Mouse (Mus musculus) stomach, postnatal 0 days (tissue): ENCODE results near the gene Phldb2. TPM values are rescaled to one million over a fixed set of nuclear protein-coding genes. Genes with fewer than 3 reads are reported as not detected.

ENCODE experiments used
- ATAC-seq: fragments of 200-750 bp; cut with Nextera tagmentation; 2 replicates; pipeline ENCODE4 v1.8.0; 2017; ENCODE audit not compliant: low FRiP score, low TSS enrichment
- DNase-seq: peaks from one replicate; pipeline ENCODE4 v3.0.0-alpha.2; 2016; ENCODE audit warnings: low spot score
- H3K27ac ChIP-seq: fragments of 300-500 bp; sonication (generic); replicated peaks from 2 replicates; pipeline ENCODE4 v1.5.1; 2014; ENCODE audit warnings: mild to moderate bottlenecking, control low read depth
- H3K27me3 ChIP-seq: fragments of 300-500 bp; sonication (generic); 2 replicates; pipeline ENCODE4 v1.6.1; 2014; ENCODE audit warnings: low read length; ENCODE audit not compliant: control insufficient read depth, insufficient read depth
- H3K36me3 ChIP-seq: fragments of 300-500 bp; sonication (generic); 2 replicates; pipeline ENCODE4 v1.6.1; 2014; ENCODE audit warnings: low read length, mixed read lengths; ENCODE audit not compliant: control insufficient read depth, insufficient read depth
- H3K4me1 ChIP-seq: fragments of 300-500 bp; sonication (generic); replicated peaks from 2 replicates; pipeline ENCODE4 v1.6.1; 2014; ENCODE audit warnings: antibody characterized with exemption; ENCODE audit not compliant: control insufficient read depth, insufficient read depth
- H3K4me2 ChIP-seq: fragments of 300-500 bp; sonication (generic); replicated peaks from 2 replicates; pipeline ENCODE4 v1.6.1; 2014; ENCODE audit warnings: low read depth, mild to moderate bottlenecking, control low read depth, moderate library complexity
- H3K4me3 ChIP-seq: fragments of 300-500 bp; sonication (generic); 2 replicates; pipeline ENCODE4 v1.5.1; 2014; ENCODE audit warnings: low read depth, low read length, control low read depth
- H3K9ac ChIP-seq: fragments of 300-500 bp; sonication (generic); 2 replicates; pipeline ENCODE4 v1.6.1; 2014; ENCODE audit warnings: mild to moderate bottlenecking, low read length, control low read depth, mixed read lengths
- H3K9me3 ChIP-seq: fragments of 300-500 bp; sonication (generic); 2 replicates; pipeline ENCODE4 v1.6.1; 2016; ENCODE audit warnings: low read length; ENCODE audit not compliant: control insufficient read depth
- CTCF ChIP-seq: IDR thresholded peaks from 2 replicates; pipeline ENCODE4 v1.5.1; 2016; ENCODE audit warnings: antibody characterized with exemption, low read depth, mild to moderate bottlenecking, moderate library complexity
- EP300 ChIP-seq: optimal IDR thresholded peaks from 2 replicates; pipeline ENCODE3; 2016; ENCODE audit warnings: antibody characterized with exemption
- WGBS: fragments of 180-500 bp; shearing (Covaris S2); extraction: QIAGEN DNeasy Blood & Tissue Kit; methylation state at CpG from one replicate; pipeline ENCODE4 v1.1.7; 2014; 5-methylcytosine and 5-hydroxymethylcytosine counted together
- polyA plus RNA-seq: library from polyadenylated mRNA; unstranded; fragments of >200 nt; fragmentation: Nextera tagmentation; extraction: Ambion mirVana; gene quantifications from 2 replicates; pipeline ENCODE4 v1.2.1, GENCODE M21; 2015

Phldb2 gene
- polyA plus RNA-seq, 1 experiment from 2014 or later, result 13.2 TPM

DNA sequence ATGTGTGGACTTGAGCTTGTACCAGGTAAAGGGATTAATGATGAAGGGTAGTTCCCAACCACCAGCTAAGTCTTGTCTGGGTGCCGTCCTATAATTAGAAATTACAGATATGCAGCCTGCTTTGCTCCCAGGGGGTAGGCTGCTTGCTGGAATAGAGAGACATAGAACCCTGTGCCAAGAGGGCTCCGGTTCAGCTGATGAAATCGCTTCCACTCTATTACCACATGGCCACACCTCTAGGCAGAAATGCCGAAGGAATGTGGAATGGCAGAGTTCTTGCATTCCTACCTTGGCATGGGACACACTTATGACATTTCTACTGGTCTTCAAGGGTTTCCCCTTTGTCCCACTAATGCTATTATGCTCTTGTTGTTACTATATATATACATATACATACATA is 80.0 kb downstream of the Phldb2 start:
- TF ChIP-seq EP300 (no peak), CTCF (no peak)
- no peak for DNase-seq
- ATAC-seq, result no peak
- Histone ChIP-seq H3K9me3 (no peaks in the 10 kb centered on the region), H3K27ac (no peak overlapping the region), H3K4me1 (peaks cover 3% of the 10 kb centered on the region; the same call in 1 of the 2 replicates), H3K36me3 (no peaks in the 10 kb centered on the region), H3K9ac (no peak overlapping the region), H3K4me2 (no peak overlapping the region), H3K27me3 (no peaks in the 10 kb centered on the region), H3K4me3 (no peak overlapping the region)
- WGBS, result 65% methylated on average over 4 of the region's 4 CpGs

DNA sequence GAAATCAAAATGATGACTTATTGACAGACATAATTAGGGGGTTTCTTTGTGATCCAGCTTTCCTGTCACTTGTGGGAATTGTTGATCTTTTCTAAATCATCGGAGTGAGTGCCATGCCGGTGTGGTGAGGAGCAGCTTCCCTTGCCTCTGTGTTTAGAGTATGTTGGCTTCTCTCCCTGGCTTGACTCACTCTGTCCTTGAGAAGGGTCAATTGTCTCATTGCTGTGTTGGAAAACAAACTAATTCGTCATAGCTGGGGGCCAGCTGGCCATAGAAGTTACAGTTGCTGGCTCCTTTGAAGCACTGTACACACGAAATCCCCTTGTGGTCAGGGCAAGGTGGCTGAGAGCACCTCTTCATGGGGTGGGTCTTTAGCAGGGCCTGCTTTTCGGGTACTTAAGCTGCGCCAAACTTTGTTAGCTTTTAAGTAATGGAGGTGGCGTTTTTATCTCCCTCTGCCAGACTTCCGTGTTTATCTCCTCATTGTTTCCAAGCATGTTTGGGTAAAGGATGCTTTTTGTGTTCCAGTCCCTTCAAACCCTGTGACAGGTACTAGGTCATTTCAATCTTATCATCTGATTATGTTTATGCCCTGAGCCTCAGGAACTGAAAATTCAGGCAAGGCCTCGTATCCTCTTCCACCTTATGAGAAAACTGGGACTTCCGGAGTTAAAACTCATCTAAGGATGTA is 82.0 kb downstream of the Phldb2 start:
- Histone ChIP-seq H3K27ac (0 out of 2 replicates have a peak overlapping the region, but pooled peaks have one; percentile 30), H3K4me2 (no peak overlapping the region), H3K9me3 (no peaks in the 10 kb centered on the region), H3K4me1 (peaks cover 3% of the 10 kb centered on the region; the same call in 1 of the 2 replicates), H3K36me3 (no peaks in the 10 kb centered on the region), H3K27me3 (no peaks in the 10 kb centered on the region), H3K9ac (no peak overlapping the region), H3K4me3 (no peak overlapping the region)
- peak; percentile 42; the same call in 1 of the 2 replicates for ATAC-seq
- DNase-seq, result no peak
- 48% methylated on average over 10 of the region's 10 CpGs for WGBS
- TF ChIP-seq EP300 (no peak), CTCF (0 out of 2 replicates have a peak, but pooled peaks have one; percentile 9)

DNA sequence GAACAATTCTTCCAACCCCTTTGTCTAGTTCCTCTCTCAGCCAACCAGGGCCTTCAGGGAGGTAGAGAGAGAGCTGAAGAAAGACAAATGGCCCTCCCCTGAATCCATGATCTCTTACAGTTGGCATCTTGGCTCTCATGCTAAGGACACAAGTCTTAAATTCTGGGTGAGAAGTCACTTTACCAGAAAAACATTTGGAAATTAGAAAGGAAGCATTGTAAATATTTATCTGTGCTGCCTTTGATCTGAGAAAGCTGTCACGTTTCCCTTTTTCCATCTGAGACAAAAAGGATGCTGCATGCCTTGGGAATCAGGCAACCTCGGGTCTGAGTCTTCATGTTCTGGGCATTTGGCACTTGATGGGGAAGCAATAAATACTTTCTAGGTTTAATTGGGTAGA is 82.7 kb downstream of the Phldb2 start:
- no peaks in the 10 kb centered on the region for H3K9me3 ChIP-seq
- no peak overlapping the region for H3K4me2 ChIP-seq
- ATAC-seq (no peak), DNase-seq (no peak)
- H3K36me3 ChIP-seq, result no peaks in the 10 kb centered on the region
- H3K4me3 ChIP-seq, result no peak overlapping the region
- no peak overlapping the region for H3K9ac ChIP-seq
- H3K4me1 ChIP-seq, result peaks cover 3% of the 10 kb centered on the region; the same call in 1 of the 2 replicates
- 0 out of 2 replicates have a peak overlapping the region, but pooled peaks have one; percentile 30 for H3K27ac ChIP-seq
- H3K27me3 ChIP-seq, result no peaks in the 10 kb centered on the region
- TF ChIP-seq EP300 (no peak), CTCF (no peak)
- WGBS, result 25% methylated on average over 2 of the region's 2 CpGs

DNA sequence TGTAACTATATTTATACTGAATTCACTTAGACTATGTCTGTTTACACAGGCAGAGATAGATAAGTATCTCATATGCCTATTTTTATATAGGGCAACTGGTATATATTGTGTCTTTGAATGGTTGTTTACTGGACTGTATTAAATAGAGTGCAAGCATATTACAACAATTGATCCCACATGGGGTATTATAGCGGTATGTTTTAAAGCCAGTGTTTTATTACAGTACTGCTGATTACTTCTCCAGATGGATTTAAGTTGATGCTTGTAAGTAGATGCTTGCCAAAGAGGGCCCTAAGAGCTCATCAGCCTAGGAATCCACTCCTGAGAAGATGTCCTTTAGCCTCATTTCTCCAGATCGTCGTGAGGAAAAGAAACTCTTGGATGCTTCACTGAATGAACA is 84.4 kb downstream of the Phldb2 start:
- TF ChIP-seq EP300 (no peak), CTCF (no peak)
- no peak for ATAC-seq

DNA sequence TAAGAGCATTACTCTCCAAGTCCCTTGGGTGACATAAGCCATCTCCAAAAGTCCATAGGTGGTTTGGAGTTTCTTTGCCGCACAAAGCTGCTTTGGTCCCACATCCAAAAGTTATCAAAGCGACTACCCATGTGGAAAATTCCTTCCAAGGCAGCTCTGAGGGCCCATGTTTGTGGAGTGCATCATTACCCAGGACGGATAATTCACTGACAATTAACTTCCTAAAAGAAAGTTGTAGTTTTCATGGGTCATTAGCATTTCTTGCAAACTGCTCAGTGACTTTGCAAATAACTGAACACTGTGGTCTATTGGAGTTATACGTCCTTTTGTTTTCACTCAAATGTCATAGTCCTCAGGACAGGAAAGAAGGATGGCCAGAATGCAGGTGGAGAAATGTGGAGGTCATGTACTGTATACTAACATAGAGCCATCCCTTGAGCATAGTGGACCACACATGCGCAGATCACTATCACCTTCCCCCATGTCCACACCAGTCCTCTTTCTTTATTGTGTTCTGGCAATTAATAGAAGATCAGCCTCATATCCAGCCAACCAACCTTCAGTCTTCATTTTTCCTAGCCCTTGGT is 96.0 kb downstream of the Phldb2 start:
- ATAC-seq (no peak), DNase-seq (no peak)
- H3K27ac ChIP-seq, result no peak overlapping the region
- no peak for TF ChIP-seq EP300
- 86% methylated on average over 5 of the region's 5 CpGs for WGBS
- no peaks in the 10 kb centered on the region for H3K9me3 ChIP-seq
- no peak overlapping the region for H3K4me3 ChIP-seq
- no peak overlapping the region for H3K4me2 ChIP-seq
- no peaks in the 10 kb centered on the region for H3K36me3 ChIP-seq
- no peaks in the 10 kb centered on the region for H3K27me3 ChIP-seq
- no peaks in the 10 kb centered on the region for H3K4me1 ChIP-seq
- no peak overlapping the region for H3K9ac ChIP-seq

More for the DNA sequence above, 84.4 kb downstream of the Phldb2 start:
- H3K4me3 ChIP-seq, result no peak overlapping the region
- WGBS, result 44% methylated on average over 3 of the region's 3 CpGs
- H3K9ac ChIP-seq, result no peak overlapping the region
- H3K4me1 ChIP-seq, result peaks cover 3% of the 10 kb centered on the region; the same call in 1 of the 2 replicates
- no peak overlapping the region for H3K4me2 ChIP-seq
- H3K36me3 ChIP-seq, result no peaks in the 10 kb centered on the region
- H3K9me3 ChIP-seq, result no peaks in the 10 kb centered on the region
- no peak for DNase-seq
- no peak overlapping the region for H3K27ac ChIP-seq
- no peaks in the 10 kb centered on the region for H3K27me3 ChIP-seq

GRCm38 (mm10) chr16:45854499-45854898 is 98.9 kb downstream of the Phldb2 start:
- WGBS, result 89% methylated on average over 10 of the region's 10 CpGs
- no peak for TF ChIP-seq CTCF
- TF ChIP-seq EP300, result no peak
- no peaks in the 10 kb centered on the region for H3K27me3 ChIP-seq
- H3K4me2 ChIP-seq, result no peak overlapping the region
- no peaks in the 10 kb centered on the region for H3K4me1 ChIP-seq
- H3K4me3 ChIP-seq, result no peak overlapping the region
- no peak for ATAC-seq
- no peak for DNase-seq
- H3K36me3 ChIP-seq, result no peaks in the 10 kb centered on the region
- H3K27ac ChIP-seq, result no peak overlapping the region
- no peak overlapping the region for H3K9ac ChIP-seq
- H3K9me3 ChIP-seq, result no peaks in the 10 kb centered on the region
